Mouse (Mus musculus) embryonic fibroblast, embryonic 13.5 days (primary cell): Measurements from ENCODE around the gene Fto. TPM values are rescaled to one million over a fixed set of nuclear protein-coding genes. Genes with fewer than 3 reads are reported as not detected.

Experiments
- H3K27ac ChIP-seq: 2 replicates; pipeline ENCODE4 v1.5.1; 2012; ENCODE audit warnings: low read length, control low read depth, inconsistent platforms; ENCODE audit not compliant: insufficient read depth
- H3K4me1 ChIP-seq: 2 replicates; pipeline ENCODE4 v1.6.1; 2011; ENCODE audit warnings: low read length; ENCODE audit not compliant: control insufficient read depth, insufficient read depth
- H3K4me3 ChIP-seq: 2 replicates; pipeline ENCODE4 v1.5.1; 2011; ENCODE audit warnings: mild to moderate bottlenecking, control low read depth, low read length; ENCODE audit not compliant: insufficient read depth
- CTCF ChIP-seq: IDR thresholded peaks from 2 replicates; pipeline ENCODE4 v1.5.1; 2011; ENCODE audit warnings: mild to moderate bottlenecking, control low read depth, low read length, moderate library complexity, borderline replicate concordance; ENCODE audit not compliant: insufficient read depth
- POLR2A ChIP-seq: IDR thresholded peaks from 2 replicates; pipeline ENCODE4 v1.6.1; 2011; ENCODE audit warnings: low read depth, mild to moderate bottlenecking, control low read depth, low read length, moderate library complexity
- polyA plus RNA-seq: library from polyadenylated mRNA; stranded (reverse); fragments of >200 nt; gene quantifications from 2 replicates; pipeline ENCODE4 v1.2.4, GENCODE M21; 2011; ENCODE audit warnings: low read depth; ENCODE audit not compliant: missing spikeins, insufficient read length

The Fto gene
- polyA plus RNA-seq, 1 experiment: 71.5 TPM

DNA sequence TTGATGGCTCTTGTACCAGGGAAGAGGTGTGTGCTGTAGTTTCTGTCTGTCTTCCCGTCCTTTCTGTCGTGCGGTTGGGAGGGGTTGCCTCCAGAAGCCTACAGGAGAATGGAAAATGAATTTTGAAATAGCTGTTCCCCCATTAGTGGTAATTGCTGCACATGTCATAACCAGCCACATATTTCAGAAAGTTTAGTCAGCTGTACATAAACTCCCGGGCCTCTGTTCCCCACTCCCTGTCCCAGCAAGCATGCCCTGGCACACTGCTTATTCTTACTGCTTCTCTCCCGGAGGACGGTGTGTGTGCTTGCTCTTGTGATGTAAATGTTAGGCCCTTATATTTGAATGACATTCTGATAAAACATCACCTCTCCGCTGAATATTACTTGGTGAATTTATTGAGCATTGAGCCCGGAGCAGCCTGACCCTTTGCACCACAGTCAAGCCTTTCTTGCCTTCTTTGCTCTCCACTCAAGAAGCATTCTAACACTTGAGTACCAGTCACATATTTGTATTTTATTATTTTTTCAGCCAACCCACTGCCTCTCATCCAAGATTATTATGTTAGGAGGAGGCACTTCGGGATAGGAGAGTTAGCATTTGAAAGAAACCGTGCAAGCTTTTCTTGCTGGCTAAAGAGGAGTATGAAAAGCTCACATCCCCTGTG is 175.6 kb downstream of the Fto start:
- TF ChIP-seq CTCF: no peak
- no peak for TF ChIP-seq POLR2A
- H3K4me3 ChIP-seq: no peak overlapping the region
- H3K27ac ChIP-seq: no peak overlapping the region

DNA sequence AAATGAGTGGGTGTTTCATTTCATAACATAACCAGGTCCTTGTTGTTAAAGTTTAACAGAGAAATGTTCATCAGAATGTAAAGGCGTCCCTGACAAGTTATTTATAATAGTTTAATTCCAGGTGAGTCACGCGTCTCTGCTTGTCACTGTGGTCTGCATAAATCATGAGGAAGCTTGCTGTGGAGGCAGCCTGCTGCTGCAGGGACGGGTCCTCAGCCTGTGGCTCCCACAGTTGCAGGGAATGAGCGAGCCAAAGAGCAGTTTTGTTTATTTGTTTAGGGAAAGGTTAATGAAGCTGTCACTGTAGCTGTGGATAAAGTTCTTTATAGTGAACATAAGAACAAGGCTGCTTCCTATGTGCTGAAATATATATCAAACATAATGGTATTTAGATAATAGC is 176.7 kb downstream of the Fto start:
- no peak overlapping the region for H3K27ac ChIP-seq
- no peak overlapping the region for H3K4me3 ChIP-seq
- peaks cover 9% of the 10 kb centered on the region for H3K4me1 ChIP-seq
- TF ChIP-seq POLR2A (no peak), CTCF (no peak)

More for the DNA sequence above, 175.6 kb downstream of the Fto start:
- peaks cover 7% of the 10 kb centered on the region for H3K4me1 ChIP-seq

DNA sequence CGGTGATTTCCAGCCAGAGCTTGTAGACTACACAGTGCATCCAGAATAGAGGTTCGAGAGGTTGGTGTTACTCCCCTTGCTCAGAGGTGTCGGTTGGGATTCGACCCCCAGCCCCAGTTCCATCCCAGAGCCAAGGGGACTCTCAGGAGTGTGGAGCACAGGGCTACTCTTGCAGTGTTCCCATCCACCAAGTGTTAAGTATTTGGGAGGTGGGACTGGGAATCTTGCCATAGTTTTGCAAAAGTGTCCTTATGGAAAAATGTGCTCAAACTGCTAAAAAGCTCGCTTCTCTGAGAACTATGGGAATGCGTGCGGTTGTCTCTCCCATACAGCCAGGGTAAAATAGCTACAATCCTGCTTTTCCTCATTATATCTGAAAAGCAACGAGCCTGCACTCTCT is 180.0 kb downstream of the Fto start:
- H3K4me1 ChIP-seq: peaks cover 9% of the 10 kb centered on the region
- TF ChIP-seq CTCF: no peak
- no peak for TF ChIP-seq POLR2A
- no peak overlapping the region for H3K27ac ChIP-seq
- no peak overlapping the region for H3K4me3 ChIP-seq

DNA sequence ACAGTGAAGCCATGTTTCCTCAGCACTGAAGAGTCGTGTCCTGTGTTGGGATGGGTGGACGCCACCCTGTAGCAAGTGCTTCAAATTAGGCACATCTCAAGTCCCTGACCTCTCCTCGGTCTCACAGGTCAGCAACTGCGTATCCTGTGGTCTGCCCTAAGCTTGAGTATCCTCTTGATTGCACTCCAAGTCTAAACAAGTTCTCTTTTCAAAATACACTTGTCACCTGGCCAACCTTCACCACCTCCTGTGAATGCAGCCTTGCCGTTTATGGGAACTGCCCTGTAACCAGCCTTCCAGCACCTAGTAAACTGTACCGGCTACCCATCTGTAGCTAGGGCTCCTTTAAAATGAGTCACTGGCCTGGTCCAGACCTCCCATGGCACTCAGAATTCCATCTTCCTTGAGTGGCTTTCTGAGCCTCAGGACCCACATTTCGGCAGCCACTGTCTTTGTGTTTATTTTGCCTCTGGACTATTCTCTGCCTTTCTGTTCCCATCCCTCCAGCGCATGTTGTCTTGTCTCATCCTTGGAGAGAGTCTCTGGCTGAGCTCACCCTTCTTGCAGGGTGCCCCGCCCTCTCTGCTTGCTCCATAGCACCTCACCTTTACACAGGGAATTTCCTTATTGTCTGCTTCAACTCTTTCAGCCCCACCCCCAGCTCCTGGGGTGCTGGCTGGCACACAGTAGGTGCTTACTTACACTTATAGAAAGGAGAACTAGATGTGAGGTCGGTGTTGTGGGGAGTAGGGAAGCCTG is 181.4 kb downstream of the Fto start:
- no peak overlapping the region for H3K27ac ChIP-seq
- TF ChIP-seq POLR2A (no peak), CTCF (no peak)

DNA sequence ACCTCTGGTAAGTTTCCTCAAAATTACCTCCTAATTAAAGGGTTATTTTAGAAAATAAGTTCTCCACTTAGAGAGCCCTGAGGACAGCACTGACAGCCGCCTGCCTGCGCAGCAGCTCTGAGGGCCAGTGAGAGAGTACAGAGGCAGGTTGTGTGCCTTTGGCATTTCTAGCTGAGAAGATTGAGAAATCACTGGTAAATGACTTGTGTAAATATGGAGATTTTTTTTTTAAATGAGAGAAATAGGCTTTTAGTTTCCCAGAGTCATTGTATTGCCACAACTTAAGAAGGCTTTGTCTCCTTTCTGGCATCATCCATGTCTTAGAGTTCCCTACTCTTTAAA is 181.9 kb downstream of the Fto start:
- TF ChIP-seq CTCF: no peak
- no peak for TF ChIP-seq POLR2A
- Histone ChIP-seq H3K27ac (no peak overlapping the region), H3K4me3 (no peak overlapping the region), H3K4me1 (peaks cover 7% of the 10 kb centered on the region; the same call in 1 of the 2 replicates)

More for the DNA sequence above, 181.4 kb downstream of the Fto start:
- Histone ChIP-seq H3K4me3 (no peak overlapping the region), H3K4me1 (peaks cover 9% of the 10 kb centered on the region)

DNA sequence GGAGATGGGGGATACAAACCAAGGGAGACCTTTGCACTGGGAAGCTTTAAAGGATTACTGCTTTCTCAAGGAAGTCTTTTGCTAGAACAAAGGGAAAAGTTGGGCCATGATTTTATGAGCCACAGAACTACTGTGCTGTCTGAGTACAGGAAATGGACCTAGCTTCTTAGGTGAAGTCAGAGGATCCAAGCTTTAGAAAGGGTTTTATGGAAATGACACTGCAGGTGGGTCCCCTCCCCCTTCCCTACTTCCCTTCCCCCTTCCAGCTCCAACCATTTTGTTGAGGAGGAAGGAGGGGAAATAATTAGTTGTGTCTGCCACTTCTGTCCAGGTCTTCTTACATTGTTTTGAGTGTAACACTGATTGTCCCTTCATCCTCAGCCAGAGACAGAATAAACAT is 182.7 kb downstream of the Fto start:
- Histone ChIP-seq H3K27ac (no peak overlapping the region), H3K4me3 (no peak overlapping the region), H3K4me1 (peaks cover 7% of the 10 kb centered on the region; the same call in 1 of the 2 replicates)
- no peak for TF ChIP-seq POLR2A
- no peak for TF ChIP-seq CTCF

DNA sequence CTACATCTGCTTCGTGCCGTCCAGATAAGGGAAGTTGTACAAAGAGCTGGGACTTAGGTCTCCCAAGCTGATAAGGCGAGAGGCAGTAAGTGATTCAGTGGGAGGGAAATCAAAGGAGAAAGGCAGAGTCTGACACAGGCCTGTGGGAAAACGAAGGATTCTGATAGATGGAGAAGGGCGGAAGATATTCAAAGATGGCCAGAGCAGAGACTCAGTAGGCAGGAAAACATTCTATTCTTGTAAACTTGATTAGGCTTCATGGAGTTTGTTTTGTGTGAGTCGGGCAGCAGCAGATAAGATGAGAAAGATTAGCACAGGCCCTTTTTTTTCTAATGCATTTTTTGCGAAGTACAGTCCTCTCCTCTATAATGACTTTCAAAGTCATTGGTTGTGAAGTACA is 183.6 kb downstream of the Fto start:
- H3K4me1 ChIP-seq: peaks cover 7% of the 10 kb centered on the region; the same call in 1 of the 2 replicates
- H3K27ac ChIP-seq: no peak overlapping the region
- TF ChIP-seq CTCF (no peak), POLR2A (no peak)
- no peak overlapping the region for H3K4me3 ChIP-seq

DNA sequence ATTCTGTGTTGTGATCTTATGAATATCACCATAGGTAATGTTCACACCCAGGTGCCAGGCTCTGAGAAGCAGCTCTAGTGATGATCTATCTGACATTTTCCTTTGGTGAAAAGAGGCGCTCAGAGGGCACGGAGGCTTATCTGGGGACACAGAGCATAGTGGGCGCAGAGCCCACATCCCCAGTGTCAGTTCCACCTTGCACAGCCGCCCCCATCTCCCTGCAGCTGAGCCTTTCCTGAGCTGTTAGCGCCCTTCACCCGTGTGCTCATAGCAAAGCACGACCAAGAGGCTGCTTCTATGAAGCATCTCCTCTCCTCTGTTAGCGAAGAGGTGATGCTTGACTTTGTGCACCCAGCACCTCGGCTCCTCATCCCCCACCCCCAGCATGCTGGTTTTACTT is 185.3 kb downstream of the Fto start:
- TF ChIP-seq CTCF: no peak
- TF ChIP-seq POLR2A: no peak
- no peak overlapping the region for H3K4me3 ChIP-seq
- 0 out of 2 replicates have a peak, but pooled peaks cover 2% of the 10 kb centered on the region for H3K4me1 ChIP-seq
- no peak overlapping the region for H3K27ac ChIP-seq

DNA sequence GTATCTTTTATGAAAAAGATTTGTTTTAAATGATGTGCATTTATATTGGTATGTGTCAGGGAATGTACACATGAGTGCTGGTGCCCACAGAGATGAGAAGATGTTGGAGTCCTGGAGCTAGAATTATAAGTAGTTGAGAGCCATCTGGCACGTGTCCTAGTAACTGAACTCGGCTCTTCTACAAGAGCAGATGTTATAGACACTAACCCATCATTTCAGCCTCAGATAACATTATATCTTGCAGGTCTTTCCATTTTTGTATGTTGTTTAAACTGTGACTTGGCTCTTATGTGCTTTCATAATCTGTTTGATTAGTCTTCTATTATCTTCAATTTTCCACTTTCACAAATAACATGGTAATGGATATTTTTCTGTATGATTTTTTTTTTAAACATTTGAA is 186.0 kb downstream of the Fto start:
- Histone ChIP-seq H3K4me3 (no peak overlapping the region), H3K4me1 (0 out of 2 replicates have a peak, but pooled peaks cover 2% of the 10 kb centered on the region), H3K27ac (no peak overlapping the region)
- no peak for TF ChIP-seq CTCF
- no peak for TF ChIP-seq POLR2A

DNA sequence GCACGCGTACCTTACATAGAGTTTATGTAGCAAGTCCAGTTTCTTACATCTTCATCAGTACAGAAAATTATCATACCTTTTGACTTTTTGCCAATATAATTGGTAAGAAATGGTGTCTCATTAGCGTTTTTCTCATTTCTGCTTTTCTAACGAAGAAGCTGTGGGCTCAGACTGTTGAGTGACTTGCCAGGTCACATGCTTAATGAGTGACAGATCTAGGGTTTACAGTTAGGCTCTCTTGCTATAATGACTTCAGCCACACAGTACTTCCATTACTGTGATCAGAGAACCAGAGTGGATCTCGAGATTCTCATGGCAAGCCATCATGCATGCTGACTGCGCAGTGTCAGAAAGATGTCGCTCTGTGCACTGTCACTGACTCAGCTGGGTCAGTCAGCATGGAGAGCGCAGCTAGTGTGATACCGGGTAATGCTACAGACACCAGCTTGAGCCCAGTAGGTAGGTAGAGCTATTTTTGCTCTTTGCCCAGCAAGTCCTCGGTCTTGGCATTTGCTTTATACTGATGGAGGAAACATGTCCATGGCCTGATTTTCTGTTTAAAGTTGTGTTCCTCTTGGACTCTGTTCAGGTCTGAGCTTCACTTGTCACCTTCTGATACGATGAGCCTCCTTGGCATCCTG is 188.8 kb downstream of the Fto start:
- TF ChIP-seq CTCF: no peak
- TF ChIP-seq POLR2A: no peak
- no peak overlapping the region for H3K4me3 ChIP-seq
- H3K27ac ChIP-seq: no peak overlapping the region
- peaks cover 3% of the 10 kb centered on the region; the same call in 1 of the 2 replicates for H3K4me1 ChIP-seq
